Mouse (Mus musculus): ENCODE measurements around the gene Pigg. TPM values are rescaled to one million over a fixed set of nuclear protein-coding genes. Genes with fewer than 3 reads are reported as not detected.
A peak's percentile ranks its signal among the peaks of the same experiment; 100 is the strongest.
"Not testable (repeated sequence)": the region's sequence is repeated elsewhere in the genome, so short reads cannot be mapped to it uniquely, and the experiment has no call there.

Pigg gene
- polyA plus RNA-seq (2012; rRNA removed), result 8.9 and 9.3 TPM in 2 replicates

- peak; percentile 94 to 95 for DNase-seq
- no peak for TF ChIP-seq CTCF (IDR thresholded peaks at IDR 0.05; ENCODE audit: borderline replicate concordance, insufficient read depth, low read depth, low read length)
- peak; percentile 92 for TF ChIP-seq POLR2A (IDR thresholded peaks at IDR 0.05; ENCODE audit: borderline replicate concordance, insufficient read depth, low read length)
- Histone ChIP-seq H3K27ac (ENCODE audit: insufficient read depth, low read length) (peak within 1 kb of the TSS; percentile 76), H3K4me1 (ENCODE audit: control insufficient read depth, insufficient read depth, low read length) (peaks cover 3% of the 10 kb centered on the region; the same call in 1 of the 2 replicates), H3K4me3 (replicated peaks; ENCODE audit: insufficient read depth, low read depth, low read length) (peak within 1 kb of the TSS; percentile 88), H3K27me3 (ENCODE audit: control insufficient read depth, insufficient read depth, low read length) (no peaks in the 10 kb centered on the region)
- under 1% methylated on average over 57 of the region's 57 CpGs for WGBS
Observed at GRCm38 (mm10) chr5:108312224-108313064, at the start of gene Pigg. Pigg (plus strand) TSS chr5:108312609.

- H3K27ac ChIP-seq (ENCODE audit: insufficient read depth, low read length), result no peak overlapping the region
- peak; percentile 35 to 43 for DNase-seq
- WGBS, result 20% methylated on average over 4 of the region's 4 CpGs
- TF ChIP-seq POLR2A (IDR thresholded peaks at IDR 0.05; ENCODE audit: borderline replicate concordance, insufficient read depth, low read length) (no peak), CTCF (IDR thresholded peaks at IDR 0.05; ENCODE audit: borderline replicate concordance, insufficient read depth, low read depth, low read length) (no peak)
- no peak overlapping the region for H3K4me3 ChIP-seq (replicated peaks; ENCODE audit: insufficient read depth, low read depth, low read length)
- H3K27me3 ChIP-seq (ENCODE audit: control insufficient read depth, insufficient read depth, low read length), result no peaks in the 10 kb centered on the region
- no peaks in the 10 kb centered on the region for H3K4me1 ChIP-seq (ENCODE audit: control insufficient read depth, insufficient read depth, low read length)
Observed at GRCm38 (mm10) chr5:108262722-108263121, 49.7 kb upstream of the Pigg start.

GRCm38 (mm10) chr5:108263785-108264184, 48.6 kb upstream of the Pigg start:
- not testable (repeated sequence) for H3K27me3 ChIP-seq (ENCODE audit: control insufficient read depth, insufficient read depth, low read length); H3K27ac ChIP-seq (ENCODE audit: insufficient read depth, low read length); H3K4me3 ChIP-seq (replicated peaks; ENCODE audit: insufficient read depth, low read depth, low read length); DNase-seq; H3K4me1 ChIP-seq (ENCODE audit: control insufficient read depth, insufficient read depth, low read length)
- 88% methylated on average over 1 of the region's 1 CpGs for WGBS

GRCm38 (mm10) chr5:108266990-108267389, 45.4 kb upstream of the Pigg start:
- no peaks in the 10 kb centered on the region; the same call in 1 of the 2 replicates for H3K4me1 ChIP-seq (ENCODE audit: control insufficient read depth, insufficient read depth, low read length)
- TF ChIP-seq CTCF (IDR thresholded peaks at IDR 0.05; ENCODE audit: borderline replicate concordance, insufficient read depth, low read depth, low read length), result no peak
- H3K4me3 ChIP-seq (replicated peaks; ENCODE audit: insufficient read depth, low read depth, low read length), result no peak overlapping the region
- H3K27me3 ChIP-seq (ENCODE audit: control insufficient read depth, insufficient read depth, low read length), result no peaks in the 10 kb centered on the region
- no peak overlapping the region for H3K27ac ChIP-seq (ENCODE audit: insufficient read depth, low read length)
- DNase-seq, result no peak

GRCm38 (mm10) chr5:108268127-108269062, 44.0 kb upstream of the Pigg start, which contains the start of gene Dr1:
Dr1 (plus strand) TSS chr5:108268897.
- Histone ChIP-seq H3K27me3 (ENCODE audit: control insufficient read depth, insufficient read depth, low read length) (no peaks in the 10 kb centered on the region), H3K4me1 (ENCODE audit: control insufficient read depth, insufficient read depth, low read length) (no peaks in the 10 kb centered on the region; the same call in 1 of the 2 replicates), H3K27ac (ENCODE audit: insufficient read depth, low read length) (peak within 1 kb of the TSS; percentile 93), H3K4me3 (replicated peaks; ENCODE audit: insufficient read depth, low read depth, low read length) (peak within 1 kb of the TSS; percentile 91)
- WGBS, result 3% methylated on average over 55 of the region's 55 CpGs
- peak; percentile 85 to 90 for DNase-seq
- peak; percentile 90 for TF ChIP-seq POLR2A (IDR thresholded peaks at IDR 0.05; ENCODE audit: borderline replicate concordance, insufficient read depth, low read length)
- TF ChIP-seq CTCF (IDR thresholded peaks at IDR 0.05; ENCODE audit: borderline replicate concordance, insufficient read depth, low read depth, low read length), result no peak

- DNase-seq, result peak in 1 of 2 experiments; percentile 21
- under 1% methylated on average over 44 of the region's 44 CpGs for WGBS
- TF ChIP-seq CTCF (IDR thresholded peaks at IDR 0.05; ENCODE audit: borderline replicate concordance, insufficient read depth, low read depth, low read length) (no peak), POLR2A (IDR thresholded peaks at IDR 0.05; ENCODE audit: borderline replicate concordance, insufficient read depth, low read length) (no peak)
Observed at GRCm38 (mm10) chr5:108269063-108269810, 43.2 kb upstream of the Pigg start.

GRCm38 (mm10) chr5:108269811-108270151, 42.6 kb upstream of the Pigg start:
- DNase-seq, result no peak
- H3K4me3 ChIP-seq (replicated peaks; ENCODE audit: insufficient read depth, low read depth, low read length), result peak overlapping the region; percentile 91
- 7% methylated on average over 7 of the region's 7 CpGs for WGBS
- H3K27me3 ChIP-seq (ENCODE audit: control insufficient read depth, insufficient read depth, low read length), result no peaks in the 10 kb centered on the region
- no peak for TF ChIP-seq CTCF (IDR thresholded peaks at IDR 0.05; ENCODE audit: borderline replicate concordance, insufficient read depth, low read depth, low read length)
- no peak for TF ChIP-seq POLR2A (IDR thresholded peaks at IDR 0.05; ENCODE audit: borderline replicate concordance, insufficient read depth, low read length)
- H3K4me1 ChIP-seq (ENCODE audit: control insufficient read depth, insufficient read depth, low read length), result no peaks in the 10 kb centered on the region; the same call in 1 of the 2 replicates
- no peak overlapping the region for H3K27ac ChIP-seq (ENCODE audit: insufficient read depth, low read length)

More at GRCm38 (mm10) chr5:108269063-108269810, 43.2 kb upstream of the Pigg start:
- Histone ChIP-seq H3K27me3 (ENCODE audit: control insufficient read depth, insufficient read depth, low read length) (no peaks in the 10 kb centered on the region), H3K27ac (ENCODE audit: insufficient read depth, low read length) (peak overlapping the region; percentile 82), H3K4me1 (ENCODE audit: control insufficient read depth, insufficient read depth, low read length) (no peaks in the 10 kb centered on the region; the same call in 1 of the 2 replicates), H3K4me3 (replicated peaks; ENCODE audit: insufficient read depth, low read depth, low read length) (peak overlapping the region; percentile 91)

All from cerebellum, adult 2 months (tissue).